Mouse (Mus musculus) common myeloid progenitor, adult 5-6 weeks (primary cell): ENCODE measurements around the gene Slc16a6. TPM values are rescaled to one million over a fixed set of nuclear protein-coding genes. Genes with fewer than 3 reads are reported as not detected.

Source experiments
- ATAC-seq: replicated peaks from 2 replicates; pipeline ENCODE4 v1.8.0; 2016; ENCODE audit warnings: low read depth, mild to moderate bottlenecking, moderate TSS enrichment, inconsistent platforms; ENCODE audit not compliant: poor library complexity, severe bottlenecking
- total RNA-seq: library from RNA; stranded (forward); fragments of 200-1000, 187-1606 nt; gene quantifications from 2 replicates; pipeline ENCODE4 v1.2.3, GENCODE M21; 2017

The Slc16a6 gene
- total RNA-seq, 1 experiment from 2014 or later: 12.8 TPM

DNA sequence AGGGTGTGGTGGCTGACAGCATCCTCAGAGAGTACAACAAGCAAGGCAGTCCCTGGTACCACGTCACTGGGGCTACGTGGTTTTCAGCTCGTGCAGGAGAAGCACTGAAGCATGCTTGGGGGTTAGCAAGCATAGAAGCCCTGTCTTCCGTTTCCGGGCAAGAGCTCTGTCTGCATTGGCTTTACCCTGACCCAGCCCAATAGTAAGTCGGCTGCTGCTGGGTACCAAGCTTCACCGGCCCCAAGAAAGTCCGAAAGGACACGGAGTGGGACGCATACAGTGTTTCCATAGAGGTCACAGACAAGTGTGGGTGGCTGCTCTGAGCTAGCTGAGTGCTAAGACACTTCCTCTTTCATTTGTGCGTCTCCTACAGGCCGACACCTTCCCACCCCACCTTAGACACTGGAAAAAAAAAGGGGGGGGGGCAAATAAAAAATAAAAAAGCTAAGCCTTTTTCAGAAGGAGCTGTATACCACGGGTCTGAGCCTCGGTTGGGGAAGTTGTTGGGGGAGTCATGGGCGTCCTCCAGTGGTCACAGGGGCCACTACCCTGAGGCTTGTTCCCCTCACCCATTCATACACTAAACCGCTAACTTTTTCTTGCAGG is 53.3 kb downstream of the Slc16a6 start:
- peak; percentile 72 for ATAC-seq

GRCm38 (mm10) chr11:109419461-109419860 is 53.9 kb downstream of the Slc16a6 start:
- no peak for ATAC-seq

GRCm38 (mm10) chr11:109417472-109418040 is 55.8 kb downstream of the Slc16a6 start:
- peak; percentile 27 for ATAC-seq

- ATAC-seq: no peak
Observed at GRCm38 (mm10) chr11:109416709-109417420, 56.5 kb downstream of the Slc16a6 start.

DNA sequence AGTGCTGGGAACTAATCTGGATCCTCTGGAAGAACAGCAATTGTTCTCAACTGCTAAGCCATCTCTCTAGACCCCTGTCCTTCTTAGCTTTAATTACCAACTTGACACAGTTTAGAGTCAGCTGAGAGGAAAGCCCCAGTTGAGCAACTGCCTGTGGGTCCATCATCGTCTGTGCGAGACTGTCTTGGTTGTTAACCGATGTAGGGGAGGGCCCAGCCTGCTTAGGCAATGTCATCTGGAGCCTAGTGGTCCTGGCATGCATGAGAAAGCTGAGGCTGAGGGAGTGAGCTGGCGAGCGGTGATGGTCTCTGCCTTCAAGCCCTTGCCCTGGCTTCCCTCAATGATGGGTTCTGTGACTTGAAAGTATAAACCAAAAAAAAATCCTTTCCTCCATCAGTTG is 58.6 kb downstream of the Slc16a6 start:
- no peak for ATAC-seq

DNA sequence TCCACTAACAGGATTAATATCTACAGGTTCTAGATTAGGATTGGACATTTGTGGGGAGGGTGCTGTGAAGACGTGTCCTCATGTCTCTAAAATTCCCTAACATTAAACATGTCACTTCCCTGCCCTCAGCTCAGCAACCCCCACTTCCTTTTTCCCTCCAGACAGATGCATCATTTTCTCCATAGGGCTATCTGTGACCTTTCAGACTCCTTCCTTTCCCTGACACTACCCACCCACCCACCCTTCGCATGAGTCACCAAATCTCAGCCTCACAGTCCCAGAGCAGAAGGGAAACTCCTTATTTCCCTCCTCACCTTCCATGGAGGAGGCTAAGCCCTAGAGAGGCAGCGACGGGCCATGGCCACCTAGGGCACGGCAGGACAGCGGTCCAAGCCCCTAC is 59.8 kb downstream of the Slc16a6 start, which contains the start of gene 9930022D16Rik:
Gene 9930022D16Rik (plus strand): TSS at position 301 of the 400 bp plus-strand sequence.
- ATAC-seq: no peak

DNA sequence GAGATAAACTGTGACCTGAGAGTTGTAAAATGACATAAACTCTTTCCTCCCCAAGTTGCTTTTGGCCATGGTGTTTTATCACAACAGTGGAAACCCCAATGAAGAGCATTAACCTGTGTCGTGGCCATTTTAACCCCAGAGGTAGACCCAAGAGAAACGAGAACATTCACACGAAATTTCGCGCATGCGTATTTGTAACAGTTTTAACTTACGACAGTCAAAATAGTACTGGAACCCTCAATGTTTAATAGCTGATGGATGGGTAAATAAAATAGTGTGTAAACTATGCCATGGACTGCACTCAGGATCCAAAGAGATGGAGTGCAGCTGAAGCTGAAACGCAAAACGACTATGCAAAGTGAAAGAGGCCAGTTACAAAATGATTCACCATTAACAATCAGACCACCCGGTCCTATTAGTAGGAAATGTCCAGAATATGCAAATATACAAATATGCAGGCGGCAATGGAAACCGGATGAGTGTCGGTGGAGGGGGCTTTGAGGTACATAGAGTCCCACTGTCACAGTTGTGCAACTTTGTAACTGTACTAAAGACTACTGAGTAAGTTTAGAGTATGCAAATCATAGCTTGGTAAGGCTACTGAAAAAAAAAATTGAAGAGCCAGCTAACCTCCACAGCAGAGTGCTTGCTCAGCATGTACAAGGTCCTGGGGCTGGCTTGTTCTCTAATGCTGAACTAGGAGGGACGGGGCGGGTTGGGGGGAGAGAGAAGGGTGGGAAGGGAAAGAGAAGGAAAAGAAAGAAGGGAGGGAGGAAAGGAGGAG is 63.0 kb downstream of the Slc16a6 start:
- ATAC-seq: no peak

- no peak for ATAC-seq
Observed at GRCm38 (mm10) chr11:109406431-109406830, 67.0 kb downstream of the Slc16a6 start.

Other genes with a start within 250 kb of the Slc16a6 start
- gene Rgs9, start 175.5 kb downstream of the Slc16a6 start, total RNA-seq: 0.10 and 0.14 TPM in 2 replicates
- 43.8 and 49.6 TPM in 2 replicates for gene Gna13, start 110.8 kb downstream of the Slc16a6 start, total RNA-seq
- gene 9930022D16Rik, start 59.7 kb downstream of the Slc16a6 start, total RNA-seq: 0.58 TPM in 1 of 2 replicates, not detected in the other
- gene Amz2, start 47.7 kb downstream of the Slc16a6 start, total RNA-seq: 50.8 and 62.2 TPM in 2 replicates
- gene Arsg, start 224 bp downstream of the Slc16a6 start, total RNA-seq: 1.8 and 2.7 TPM in 2 replicates
- 1.9 and 5.7 TPM in 2 replicates for gene Wipi1, start 138.4 kb upstream of the Slc16a6 start, total RNA-seq
- gene Prkar1a, start 175.8 kb upstream of the Slc16a6 start, total RNA-seq: 93.1 and 123 TPM in 2 replicates
- not detected in 2 replicates for gene Fam20a, start 248.7 kb upstream of the Slc16a6 start, total RNA-seq